Mouse (Mus musculus) heart, embryonic 12.5 days (tissue): Measurements from ENCODE around the gene Ptp4a2. TPM values are rescaled to one million over a fixed set of nuclear protein-coding genes. Genes with fewer than 3 reads are reported as not detected.

Experiments used
- ATAC-seq: fragments of 200-750 bp; cut with Nextera tagmentation; 2 replicates; pipeline ENCODE4 v1.8.0; 2017; ENCODE audit warnings: moderate TSS enrichment, moderate library complexity; ENCODE audit not compliant: insufficient number of reproducible peaks, low FRiP score
- H3K27ac ChIP-seq: fragments of 300-500 bp; sonication (generic); 2 replicates; pipeline ENCODE4 v1.5.1; 2016; ENCODE audit warnings: mild to moderate bottlenecking, moderate library complexity; ENCODE audit not compliant: poor library complexity, severe bottlenecking
- H3K27me3 ChIP-seq: fragments of 300-500 bp; sonication (generic); replicated peaks from 2 replicates; pipeline ENCODE4 v1.6.1; 2016; ENCODE audit warnings: mild to moderate bottlenecking, moderate library complexity
- H3K36me3 ChIP-seq: fragments of 300-500 bp; sonication (generic); 2 replicates; pipeline ENCODE4 v1.6.1; 2016; ENCODE audit warnings: mild to moderate bottlenecking, moderate library complexity
- H3K4me1 ChIP-seq: fragments of 300-500 bp; sonication (generic); replicated peaks from 2 replicates; pipeline ENCODE4 v1.6.1; 2016; ENCODE audit warnings: mild to moderate bottlenecking
- H3K4me2 ChIP-seq: fragments of 300-500 bp; sonication (generic); 2 replicates; pipeline ENCODE4 v1.6.1; 2016; ENCODE audit warnings: mild to moderate bottlenecking, moderate library complexity
- H3K4me3 ChIP-seq: fragments of 300-500 bp; sonication (generic); 2 replicates; pipeline ENCODE4 v1.5.1; 2016; ENCODE audit warnings: mild to moderate bottlenecking
- H3K9ac ChIP-seq: fragments of 300-500 bp; sonication (generic); 2 replicates; pipeline ENCODE4 v1.6.1; 2016; ENCODE audit warnings: mild to moderate bottlenecking, moderate library complexity
- H3K9me3 ChIP-seq: fragments of 300-500 bp; sonication (generic); replicated peaks from 2 replicates; pipeline ENCODE4 v1.6.1; 2016; ENCODE audit warnings: mild to moderate bottlenecking, moderate library complexity
- WGBS: fragments of 180-500 bp; shearing (Covaris S2); methylation state at CpG from one replicate; pipeline ENCODE4 v1.1.7; 2016; 5-methylcytosine and 5-hydroxymethylcytosine counted together
- polyA plus RNA-seq: library from polyadenylated mRNA; unstranded; fragments of >200 nt; fragmentation: Nextera tagmentation; extraction: Ambion mirVana; gene quantifications from 2 replicates; pipeline ENCODE4 v1.2.1, GENCODE M21; 2016

Ptp4a2 gene
- polyA plus RNA-seq, 1 experiment from 2014 or later, result 372 TPM

GRCm38 (mm10) chr4:129782857-129783331, 28.1 kb upstream of the Ptp4a2 start:
- no peak for ATAC-seq
- Histone ChIP-seq H3K27me3 (no peaks in the 10 kb centered on the region), H3K4me1 (peaks cover 17% of the 10 kb centered on the region), H3K9ac (no peak overlapping the region), H3K9me3 (peaks cover 6% of the 10 kb centered on the region; the same call in 1 of the 2 replicates), H3K27ac (peak overlapping the region; percentile 55; the same call in 1 of the 2 replicates), H3K4me3 (no peak overlapping the region), H3K36me3 (no peaks in the 10 kb centered on the region), H3K4me2 (no peak overlapping the region)
- 39% methylated on average over 3 of the region's 3 CpGs for WGBS

GRCm38 (mm10) chr4:129783506-129783905, 27.5 kb upstream of the Ptp4a2 start:
- Histone ChIP-seq H3K4me1 (peaks cover 17% of the 10 kb centered on the region), H3K4me3 (no peak overlapping the region), H3K27me3 (no peaks in the 10 kb centered on the region), H3K9me3 (peaks cover 6% of the 10 kb centered on the region; the same call in 1 of the 2 replicates), H3K9ac (no peak overlapping the region), H3K36me3 (no peaks in the 10 kb centered on the region), H3K4me2 (no peak overlapping the region), H3K27ac (no peak overlapping the region)
- ATAC-seq, result no peak
- WGBS, result 82% methylated on average over 5 of the region's 5 CpGs

- H3K4me1 ChIP-seq, result peaks cover 17% of the 10 kb centered on the region
- H3K4me2 ChIP-seq, result no peak overlapping the region
- 3% methylated on average over 4 of the region's 4 CpGs for WGBS
- H3K36me3 ChIP-seq, result no peaks in the 10 kb centered on the region
- no peak overlapping the region for H3K9ac ChIP-seq
- no peak overlapping the region for H3K4me3 ChIP-seq
- no peak for ATAC-seq
- peaks cover 6% of the 10 kb centered on the region; the same call in 1 of the 2 replicates for H3K9me3 ChIP-seq
- H3K27me3 ChIP-seq, result no peaks in the 10 kb centered on the region
- H3K27ac ChIP-seq, result no peak overlapping the region
Observed at GRCm38 (mm10) chr4:129785178-129785577, 25.8 kb upstream of the Ptp4a2 start.

GRCm38 (mm10) chr4:129788693-129789092, 22.3 kb upstream of the Ptp4a2 start:
- Histone ChIP-seq H3K4me1 (peaks cover 21% of the 10 kb centered on the region), H3K27ac (no peak overlapping the region), H3K4me3 (no peak overlapping the region), H3K9ac (no peak overlapping the region), H3K27me3 (no peaks in the 10 kb centered on the region), H3K4me2 (no peak overlapping the region), H3K9me3 (peaks cover 6% of the 10 kb centered on the region; the same call in 1 of the 2 replicates), H3K36me3 (no peaks in the 10 kb centered on the region)
- WGBS, result 66% methylated on average over 8 of the region's 8 CpGs
- no peak for ATAC-seq

- Histone ChIP-seq H3K36me3 (no peaks in the 10 kb centered on the region), H3K27ac (no peak overlapping the region), H3K27me3 (no peaks in the 10 kb centered on the region), H3K9ac (no peak overlapping the region), H3K4me2 (no peak overlapping the region), H3K4me3 (no peak overlapping the region), H3K9me3 (peaks cover 6% of the 10 kb centered on the region; the same call in 1 of the 2 replicates), H3K4me1 (peaks cover 28% of the 10 kb centered on the region)
- no peak for ATAC-seq
- 89% methylated on average over 2 of the region's 2 CpGs for WGBS
Observed at GRCm38 (mm10) chr4:129789635-129790034, 21.4 kb upstream of the Ptp4a2 start.

GRCm38 (mm10) chr4:129790475-129790874, 20.5 kb upstream of the Ptp4a2 start:
- ATAC-seq, result no peak
- Histone ChIP-seq H3K27me3 (no peaks in the 10 kb centered on the region), H3K27ac (no peak overlapping the region), H3K9ac (no peak overlapping the region), H3K4me2 (no peak overlapping the region), H3K36me3 (no peaks in the 10 kb centered on the region), H3K4me3 (no peak overlapping the region), H3K9me3 (peaks cover 6% of the 10 kb centered on the region; the same call in 1 of the 2 replicates), H3K4me1 (peaks cover 37% of the 10 kb centered on the region)
- WGBS, result 77% methylated on average over 3 of the region's 3 CpGs

- no peak for ATAC-seq
- Histone ChIP-seq H3K27ac (no peak overlapping the region), H3K4me1 (peaks cover 46% of the 10 kb centered on the region), H3K9me3 (peaks cover 6% of the 10 kb centered on the region; the same call in 1 of the 2 replicates), H3K27me3 (no peaks in the 10 kb centered on the region), H3K36me3 (no peaks in the 10 kb centered on the region), H3K4me2 (no peak overlapping the region), H3K9ac (no peak overlapping the region), H3K4me3 (no peak overlapping the region)
- WGBS, result 32% methylated on average over 1 of the region's 1 CpGs
Observed at GRCm38 (mm10) chr4:129791399-129791798, 19.6 kb upstream of the Ptp4a2 start.

- H3K9ac ChIP-seq, result no peak overlapping the region
- H3K4me3 ChIP-seq, result no peak overlapping the region
- no peak overlapping the region for H3K4me2 ChIP-seq
- ATAC-seq, result no peak
- no peaks in the 10 kb centered on the region; the same call in 1 of the 2 replicates for H3K9me3 ChIP-seq
- no peaks in the 10 kb centered on the region for H3K27me3 ChIP-seq
- 56% methylated on average over 7 of the region's 7 CpGs for WGBS
- no peaks in the 10 kb centered on the region for H3K36me3 ChIP-seq
- peaks cover 46% of the 10 kb centered on the region for H3K4me1 ChIP-seq
- H3K27ac ChIP-seq, result no peak overlapping the region
Observed at GRCm38 (mm10) chr4:129792666-129793202, 18.3 kb upstream of the Ptp4a2 start.

- Histone ChIP-seq H3K9me3 (no peaks in the 10 kb centered on the region), H3K27me3 (no peaks in the 10 kb centered on the region), H3K27ac (no peak overlapping the region), H3K36me3 (no peaks in the 10 kb centered on the region), H3K9ac (0 out of 2 replicates have a peak overlapping the region, but pooled peaks have one; percentile 9), H3K4me2 (no peak overlapping the region), H3K4me1 (peaks cover 46% of the 10 kb centered on the region), H3K4me3 (no peak overlapping the region)
- WGBS, result 63% methylated on average over 5 of the region's 5 CpGs
- no peak for ATAC-seq
Observed at GRCm38 (mm10) chr4:129793713-129794329, 17.2 kb upstream of the Ptp4a2 start.

GRCm38 (mm10) chr4:129795151-129795860, 15.7 kb upstream of the Ptp4a2 start:
- H3K4me3 ChIP-seq, result 0 out of 2 replicates have a peak overlapping the region, but pooled peaks have one; percentile 4
- peaks cover 46% of the 10 kb centered on the region for H3K4me1 ChIP-seq
- WGBS, result 7% methylated on average over 17 of the region's 17 CpGs
- no peaks in the 10 kb centered on the region for H3K36me3 ChIP-seq
- peak; percentile 85 for ATAC-seq
- peak overlapping the region; percentile 83 for H3K27ac ChIP-seq
- H3K27me3 ChIP-seq, result no peaks in the 10 kb centered on the region
- peak overlapping the region; percentile 51 for H3K4me2 ChIP-seq
- H3K9me3 ChIP-seq, result no peaks in the 10 kb centered on the region
- H3K9ac ChIP-seq, result 0 out of 2 replicates have a peak overlapping the region, but pooled peaks have one; percentile 25

GRCm38 (mm10) chr4:129795861-129796260, 15.2 kb upstream of the Ptp4a2 start:
- WGBS, result 19% methylated on average over 8 of the region's 8 CpGs
- Histone ChIP-seq H3K4me3 (0 out of 2 replicates have a peak overlapping the region, but pooled peaks have one; percentile 4), H3K9me3 (no peaks in the 10 kb centered on the region), H3K27ac (peak overlapping the region; percentile 83), H3K4me1 (peaks cover 46% of the 10 kb centered on the region), H3K36me3 (no peaks in the 10 kb centered on the region), H3K9ac (no peak overlapping the region), H3K27me3 (no peaks in the 10 kb centered on the region), H3K4me2 (peak overlapping the region; percentile 51)
- no peak for ATAC-seq
